Mouse (Mus musculus) stomach, embryonic 14.5 days (tissue): Measurements from ENCODE around the gene Cir1. TPM values are rescaled to one million over a fixed set of nuclear protein-coding genes. Genes with fewer than 3 reads are reported as not detected.

Source experiments
- ATAC-seq: fragments of 200-750 bp; cut with Nextera tagmentation; 2 replicates; pipeline ENCODE4 v1.8.0; 2017; ENCODE audit warnings: low read depth, moderate TSS enrichment; ENCODE audit not compliant: insufficient number of reproducible peaks, insufficient read depth, low FRiP score
- H3K27ac ChIP-seq: fragments of 300-500 bp; sonication (generic); 2 replicates; pipeline ENCODE4 v1.5.1; 2014; ENCODE audit warnings: mild to moderate bottlenecking, low read length, moderate library complexity, mixed read lengths
- H3K27me3 ChIP-seq: fragments of 300-500 bp; sonication (generic); 2 replicates; pipeline ENCODE4 v1.6.1; 2014; ENCODE audit warnings: low read length, control low read depth, mixed read lengths; ENCODE audit not compliant: control insufficient read depth, insufficient read depth
- H3K36me3 ChIP-seq: fragments of 300-500 bp; sonication (generic); 2 replicates; pipeline ENCODE4 v1.6.1; 2014; ENCODE audit warnings: mild to moderate bottlenecking, control low read depth, low read length, moderate library complexity, mixed read lengths; ENCODE audit not compliant: control insufficient read depth, insufficient read depth
- H3K4me1 ChIP-seq: fragments of 300-500 bp; sonication (generic); 2 replicates; pipeline ENCODE4 v1.6.1; 2014; ENCODE audit warnings: low read length, control low read depth, mixed read lengths; ENCODE audit not compliant: control insufficient read depth, insufficient read depth
- H3K4me2 ChIP-seq: fragments of 300-500 bp; sonication (generic); replicated peaks from 2 replicates; pipeline ENCODE4 v1.6.1; 2014; ENCODE audit warnings: low read depth, low read length, control low read depth
- H3K4me3 ChIP-seq: fragments of 300-500 bp; sonication (generic); 2 replicates; pipeline ENCODE4 v1.5.1; 2014; ENCODE audit warnings: low read depth, low read length, control low read depth
- H3K9ac ChIP-seq: fragments of 300-500 bp; sonication (generic); replicated peaks from 2 replicates; pipeline ENCODE4 v1.6.1; 2014; ENCODE audit warnings: low read depth, mild to moderate bottlenecking, control low read depth, low read length, moderate library complexity, mixed read lengths
- H3K9me3 ChIP-seq: fragments of 300-500 bp; sonication (generic); 2 replicates; pipeline ENCODE4 v1.6.1; 2016; ENCODE audit warnings: low read depth, low read length, control low read depth; ENCODE audit not compliant: control insufficient read depth
- WGBS: fragments of 180-500 bp; shearing (Covaris S2); extraction: QIAGEN DNeasy Blood & Tissue Kit; methylation state at CpG from one replicate; pipeline ENCODE4 v1.1.7; 2014; 5-methylcytosine and 5-hydroxymethylcytosine counted together
- polyA plus RNA-seq: library from polyadenylated mRNA; unstranded; fragments of >200 nt; fragmentation: Nextera tagmentation; extraction: Ambion mirVana; gene quantifications from 2 replicates; pipeline ENCODE4 v1.2.1, GENCODE M21; 2014

Cir1 gene
- polyA plus RNA-seq, 1 experiment from 2014 or later, result 29.6 TPM

GRCm38 (mm10) chr2:73317426-73317825 lies 4.9 kb upstream of the Cir1 start:
- 92% methylated on average over 9 of the region's 9 CpGs for WGBS
- Histone ChIP-seq H3K27me3 (no peaks in the 10 kb centered on the region), H3K9ac (no peak overlapping the region), H3K36me3 (no peaks in the 10 kb centered on the region; the same call in 1 of the 2 replicates), H3K4me3 (no peak overlapping the region), H3K9me3 (no peaks in the 10 kb centered on the region), H3K27ac (no peak overlapping the region), H3K4me1 (0 out of 2 replicates have a peak, but pooled peaks cover 3% of the 10 kb centered on the region), H3K4me2 (no peak overlapping the region)
- ATAC-seq, result no peak

GRCm38 (mm10) chr2:73314311-73314710 lies 1.8 kb upstream of the Cir1 start:
- peaks cover under 1% of the 10 kb centered on the region; the same call in 1 of the 2 replicates for H3K36me3 ChIP-seq
- no peak overlapping the region for H3K9ac ChIP-seq
- peaks cover 5% of the 10 kb centered on the region; the same call in 1 of the 2 replicates for H3K4me1 ChIP-seq
- no peak overlapping the region for H3K4me2 ChIP-seq
- WGBS, result 94% methylated on average over 3 of the region's 3 CpGs
- H3K9me3 ChIP-seq, result no peaks in the 10 kb centered on the region
- no peaks in the 10 kb centered on the region for H3K27me3 ChIP-seq
- no peak for ATAC-seq
- no peak overlapping the region for H3K4me3 ChIP-seq
- H3K27ac ChIP-seq, result no peak overlapping the region

- H3K9ac ChIP-seq, result peak overlapping the region; percentile 55; the same call in 1 of the 2 replicates
- ATAC-seq, result peak; percentile 30; the same call in 1 of the 2 replicates
- WGBS, result 38% methylated on average over 14 of the region's 14 CpGs
Measured at GRCm38 (mm10) chr2:73313117-73313501, 608 bp upstream of the Cir1 start.

GRCm38 (mm10) chr2:73306006-73306405 lies 6.5 kb downstream of the Cir1 start:
- Histone ChIP-seq H3K9me3 (no peaks in the 10 kb centered on the region), H3K27me3 (no peaks in the 10 kb centered on the region), H3K4me3 (no peak overlapping the region), H3K9ac (no peak overlapping the region), H3K4me2 (no peak overlapping the region), H3K36me3 (peaks cover 40% of the 10 kb centered on the region), H3K27ac (no peak overlapping the region), H3K4me1 (no peaks in the 10 kb centered on the region)
- 88% methylated on average over 7 of the region's 7 CpGs for WGBS
- ATAC-seq, result no peak

More at GRCm38 (mm10) chr2:73313117-73313501, 608 bp upstream of the Cir1 start:
- H3K9me3 ChIP-seq, result no peaks in the 10 kb centered on the region
- no peaks in the 10 kb centered on the region for H3K27me3 ChIP-seq
- peaks cover 10% of the 10 kb centered on the region; the same call in 1 of the 2 replicates for H3K36me3 ChIP-seq
- H3K4me1 ChIP-seq, result peaks cover 5% of the 10 kb centered on the region; the same call in 1 of the 2 replicates
- peak overlapping the region; percentile 69 for H3K4me3 ChIP-seq
- H3K27ac ChIP-seq, result no peak overlapping the region; the same call in 1 of the 2 replicates
- H3K4me2 ChIP-seq, result peak overlapping the region; percentile 50

- no peak overlapping the region for H3K9ac ChIP-seq
- H3K4me3 ChIP-seq, result no peak overlapping the region
- 81% methylated on average over 5 of the region's 5 CpGs for WGBS
- H3K36me3 ChIP-seq, result peaks cover 40% of the 10 kb centered on the region
- H3K9me3 ChIP-seq, result no peaks in the 10 kb centered on the region
- no peak for ATAC-seq
- no peaks in the 10 kb centered on the region for H3K27me3 ChIP-seq
- no peaks in the 10 kb centered on the region for H3K4me1 ChIP-seq
- no peak overlapping the region for H3K27ac ChIP-seq
- H3K4me2 ChIP-seq, result no peak overlapping the region
Measured at GRCm38 (mm10) chr2:73304506-73304905, 8.0 kb downstream of the Cir1 start.

GRCm38 (mm10) chr2:73302722-73303121 lies 9.8 kb downstream of the Cir1 start:
- no peak for ATAC-seq
- no peak overlapping the region for H3K27ac ChIP-seq
- H3K4me2 ChIP-seq, result no peak overlapping the region
- no peak overlapping the region for H3K4me3 ChIP-seq
- no peaks in the 10 kb centered on the region for H3K9me3 ChIP-seq
- 92% methylated on average over 9 of the region's 9 CpGs for WGBS
- H3K9ac ChIP-seq, result no peak overlapping the region
- H3K4me1 ChIP-seq, result no peaks in the 10 kb centered on the region
- peaks cover 29% of the 10 kb centered on the region for H3K36me3 ChIP-seq
- H3K27me3 ChIP-seq, result no peaks in the 10 kb centered on the region

GRCm38 (mm10) chr2:73301979-73302378 lies 10.5 kb downstream of the Cir1 start:
- Histone ChIP-seq H3K4me2 (no peak overlapping the region), H3K4me3 (no peak overlapping the region), H3K9ac (no peak overlapping the region), H3K27me3 (no peaks in the 10 kb centered on the region), H3K27ac (no peak overlapping the region), H3K4me1 (no peaks in the 10 kb centered on the region), H3K36me3 (peaks cover 27% of the 10 kb centered on the region), H3K9me3 (no peaks in the 10 kb centered on the region)
- no peak for ATAC-seq
- 42% methylated on average over 1 of the region's 1 CpGs for WGBS

GRCm38 (mm10) chr2:73298841-73299240 lies 13.7 kb downstream of the Cir1 start:
- Histone ChIP-seq H3K4me2 (no peak overlapping the region), H3K27ac (no peak overlapping the region), H3K9ac (no peak overlapping the region), H3K36me3 (peaks cover 23% of the 10 kb centered on the region), H3K9me3 (no peaks in the 10 kb centered on the region), H3K4me1 (no peaks in the 10 kb centered on the region), H3K4me3 (no peak overlapping the region), H3K27me3 (no peaks in the 10 kb centered on the region)
- 89% methylated on average over 3 of the region's 3 CpGs for WGBS
- ATAC-seq, result no peak

- 87% methylated on average over 7 of the region's 7 CpGs for WGBS
- no peaks in the 10 kb centered on the region for H3K4me1 ChIP-seq
- no peak overlapping the region for H3K4me2 ChIP-seq
- H3K27me3 ChIP-seq, result no peaks in the 10 kb centered on the region
- H3K9me3 ChIP-seq, result no peaks in the 10 kb centered on the region
- peaks cover 21% of the 10 kb centered on the region for H3K36me3 ChIP-seq
- H3K4me3 ChIP-seq, result no peak overlapping the region
- ATAC-seq, result no peak
- no peak overlapping the region for H3K9ac ChIP-seq
- H3K27ac ChIP-seq, result no peak overlapping the region
Measured at GRCm38 (mm10) chr2:73298154-73298553, 14.3 kb downstream of the Cir1 start.
